Mouse (Mus musculus) heart, embryonic 11.5 days (tissue): ENCODE results near the gene Gpha2. TPM values are rescaled to one million over a fixed set of nuclear protein-coding genes. Genes with fewer than 3 reads are reported as not detected.

Source experiments
- ATAC-seq: fragments of 200-750 bp; cut with Nextera tagmentation; replicated peaks from 2 replicates; pipeline ENCODE4 v1.8.0; 2017; ENCODE audit warnings: moderate library complexity; ENCODE audit not compliant: insufficient number of reproducible peaks, low FRiP score, low TSS enrichment
- H3K27ac ChIP-seq: fragments of 300-500 bp; sonication (generic); 2 replicates; pipeline ENCODE4 v1.5.1; 2014; ENCODE audit warnings: mild to moderate bottlenecking, low read depth, low read length
- H3K27me3 ChIP-seq: fragments of 300-500 bp; sonication (generic); 2 replicates; pipeline ENCODE4 v1.6.1; 2014; ENCODE audit warnings: mild to moderate bottlenecking, low read length, mixed read lengths; ENCODE audit not compliant: control insufficient read depth, insufficient read depth
- H3K36me3 ChIP-seq: fragments of 300-500 bp; sonication (generic); 2 replicates; pipeline ENCODE4 v1.6.1; 2014; ENCODE audit warnings: mild to moderate bottlenecking, low read length, moderate library complexity, mixed read lengths; ENCODE audit not compliant: control insufficient read depth, insufficient read depth
- H3K4me1 ChIP-seq: fragments of 300-500 bp; sonication (generic); 2 replicates; pipeline ENCODE4 v1.6.1; 2014; ENCODE audit warnings: low read length; ENCODE audit not compliant: control insufficient read depth, insufficient read depth
- H3K4me2 ChIP-seq: fragments of 300-500 bp; sonication (generic); 2 replicates; pipeline ENCODE4 v1.6.1; 2014; ENCODE audit warnings: mild to moderate bottlenecking, moderate library complexity
- H3K4me3 ChIP-seq: fragments of 300-500 bp; sonication (generic); 2 replicates; pipeline ENCODE4 v1.5.1; 2014; ENCODE audit warnings: low read depth, low read length
- H3K9ac ChIP-seq: fragments of 300-500 bp; sonication (generic); 2 replicates; pipeline ENCODE4 v1.6.1; 2014; ENCODE audit warnings: mild to moderate bottlenecking, low read depth, low read length, moderate library complexity
- H3K9me3 ChIP-seq: fragments of 300-500 bp; sonication (generic); replicated peaks from 2 replicates; pipeline ENCODE4 v1.6.1; 2016; ENCODE audit warnings: low read length; ENCODE audit not compliant: control insufficient read depth
- WGBS: fragments of 180-500 bp; shearing (Covaris S2); extraction: QIAGEN DNeasy Blood & Tissue Kit; methylation state at CpG from one replicate; pipeline ENCODE4 v1.1.7; 2014; ENCODE audit not compliant: insufficient replicate concordance; 5-methylcytosine and 5-hydroxymethylcytosine counted together
- polyA plus RNA-seq: library from polyadenylated mRNA; unstranded; fragments of >200 nt; fragmentation: Nextera tagmentation; extraction: Ambion mirVana; gene quantifications from 2 replicates; pipeline ENCODE4 v1.2.1, GENCODE M21; 2014

Gene Gpha2
- polyA plus RNA-seq, result 0.29 TPM in 1 of 2 replicates, not detected in the other

DNA sequence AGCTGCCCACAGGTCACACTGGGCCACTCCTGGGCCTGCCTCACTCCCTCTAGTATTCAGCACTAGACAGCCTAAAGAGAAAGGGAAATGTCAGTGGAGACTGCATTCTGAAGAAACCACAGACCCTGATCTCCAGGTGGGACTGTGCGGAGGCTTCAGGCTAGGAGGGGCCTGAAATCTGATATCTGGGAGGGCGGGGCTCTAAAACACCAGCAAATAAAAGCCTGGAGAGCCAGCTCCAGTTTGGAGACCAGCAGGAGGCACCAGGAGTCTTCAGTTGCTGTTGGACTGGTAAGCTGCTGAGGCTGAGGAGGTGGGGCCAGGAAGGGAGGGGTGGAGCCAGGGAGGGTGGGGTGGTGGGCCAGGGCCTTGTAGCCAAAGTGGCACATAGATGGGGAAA is at the start of gene Gpha2:
Gene Gpha2 (plus strand): TSS at position 246 of the 400 bp plus-strand sequence.
- Histone ChIP-seq H3K4me3 (no peak within 1 kb of the TSS), H3K9me3 (no peaks in the 10 kb centered on the region), H3K27ac (no peak within 1 kb of the TSS), H3K27me3 (no peaks in the 10 kb centered on the region; the same call in 1 of the 2 replicates), H3K36me3 (peaks cover 12% of the 10 kb centered on the region), H3K4me1 (no peaks in the 10 kb centered on the region), H3K4me2 (no peak within 1 kb of the TSS), H3K9ac (no peak within 1 kb of the TSS)
- WGBS, result 15% methylated on average over 2 of the region's 2 CpGs
- ATAC-seq, result no peak

DNA sequence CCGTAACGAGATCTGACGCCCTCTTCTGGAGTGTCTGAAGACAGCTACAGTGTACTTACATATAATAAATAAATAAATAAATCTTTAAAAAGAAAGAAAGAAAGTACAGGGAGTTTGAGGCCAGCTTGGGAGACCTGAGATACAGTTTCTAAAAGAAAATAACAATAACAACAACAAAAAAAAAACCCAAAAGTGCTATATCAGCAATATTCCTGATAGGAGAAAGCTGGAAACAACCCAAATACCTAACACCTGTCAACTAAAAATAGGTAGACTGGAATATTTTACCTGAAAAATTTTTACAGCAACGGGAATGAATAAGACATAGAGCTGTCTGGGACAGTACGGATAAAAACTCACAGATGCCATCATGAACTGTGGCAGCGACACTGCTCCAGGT is 47.4 kb upstream of the Gpha2 start:
- Histone ChIP-seq H3K9me3 (no peaks in the 10 kb centered on the region), H3K36me3 (no peaks in the 10 kb centered on the region), H3K27ac (no peak overlapping the region), H3K4me3 (no peak overlapping the region), H3K4me2 (no peak overlapping the region), H3K27me3 (no peaks in the 10 kb centered on the region), H3K4me1 (no peaks in the 10 kb centered on the region), H3K9ac (no peak overlapping the region)
- 83% methylated on average over 6 of the region's 6 CpGs for WGBS
- ATAC-seq, result no peak

DNA sequence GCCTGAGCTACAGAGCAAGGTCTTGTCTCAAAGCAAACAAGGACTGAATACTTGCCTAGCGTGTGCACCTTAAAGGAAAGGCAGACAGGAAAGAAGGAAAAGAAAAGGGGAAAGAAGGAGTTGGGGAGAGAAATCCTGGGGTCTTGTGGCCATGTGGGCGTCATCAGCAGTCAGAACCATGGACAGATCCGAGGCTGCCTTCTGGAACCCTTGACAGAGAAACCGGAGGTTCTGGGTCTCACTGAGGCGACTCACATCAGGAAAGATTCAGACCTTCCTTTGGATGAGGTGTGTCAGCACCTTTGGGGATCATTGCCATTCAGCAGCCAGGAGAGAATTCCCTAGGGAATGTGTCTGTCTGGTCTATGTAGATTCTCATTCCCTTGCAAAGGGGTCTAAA is 44.6 kb upstream of the Gpha2 start:
- Histone ChIP-seq H3K36me3 (no peaks in the 10 kb centered on the region), H3K4me1 (no peaks in the 10 kb centered on the region), H3K9ac (no peak overlapping the region), H3K27me3 (no peaks in the 10 kb centered on the region), H3K4me2 (no peak overlapping the region), H3K4me3 (no peak overlapping the region), H3K27ac (no peak overlapping the region), H3K9me3 (no peaks in the 10 kb centered on the region)
- 17% methylated on average over 5 of the region's 5 CpGs for WGBS
- ATAC-seq, result no peak

DNA sequence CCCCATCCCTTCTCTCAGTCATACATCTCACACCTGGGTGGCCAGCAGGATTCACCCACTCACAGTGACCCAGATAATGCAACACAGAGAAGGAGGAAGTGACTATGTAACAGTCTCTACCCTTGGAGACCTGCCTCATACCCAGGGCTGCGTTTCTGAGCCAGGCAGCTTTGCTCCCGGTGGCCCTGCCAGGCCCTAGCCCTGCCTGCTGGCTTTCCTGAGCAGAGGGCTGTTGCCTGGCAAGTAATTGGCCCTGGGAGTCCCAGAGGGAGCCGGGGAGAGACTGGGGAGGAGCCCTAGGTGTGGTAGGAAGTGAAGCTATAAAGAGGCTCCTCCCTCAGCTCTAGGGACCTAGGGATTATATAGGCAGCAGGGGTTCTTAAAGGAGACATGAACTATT is 43.6 kb upstream of the Gpha2 start:
- no peak overlapping the region for H3K4me3 ChIP-seq
- H3K4me1 ChIP-seq, result no peaks in the 10 kb centered on the region
- no peak overlapping the region for H3K27ac ChIP-seq
- no peaks in the 10 kb centered on the region for H3K36me3 ChIP-seq
- no peak overlapping the region for H3K9ac ChIP-seq
- no peak for ATAC-seq
- H3K27me3 ChIP-seq, result no peaks in the 10 kb centered on the region
- 28% methylated on average over 3 of the region's 3 CpGs for WGBS
- H3K4me2 ChIP-seq, result no peak overlapping the region
- no peaks in the 10 kb centered on the region for H3K9me3 ChIP-seq

DNA sequence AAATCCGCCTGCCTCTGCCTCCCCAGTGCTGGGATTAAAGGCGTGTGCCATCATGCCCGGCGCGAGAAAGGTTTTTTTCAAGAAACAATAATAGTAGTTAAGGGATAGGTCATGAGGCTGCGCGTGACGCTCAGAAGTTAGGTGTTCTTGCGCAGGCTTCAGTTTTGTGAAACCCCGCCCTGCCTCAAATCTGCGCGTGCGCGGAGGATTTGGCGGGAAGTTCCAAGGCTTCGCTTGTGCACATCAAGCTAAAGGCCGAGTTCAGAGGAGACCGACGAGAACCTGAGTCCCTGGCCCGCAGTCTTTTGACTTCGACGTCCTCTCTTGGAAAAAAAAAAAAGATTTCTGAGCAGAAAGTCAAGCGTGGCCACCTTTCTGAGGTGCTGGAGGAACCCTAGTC is 42.0 kb upstream of the Gpha2 start, which contains the start of gene Majin:
Gene Majin (plus strand): TSS at position 258 of the 400 bp plus-strand sequence.
- Histone ChIP-seq H3K36me3 (no peaks in the 10 kb centered on the region), H3K4me3 (no peak within 1 kb of the TSS), H3K27me3 (no peaks in the 10 kb centered on the region), H3K27ac (no peak within 1 kb of the TSS), H3K4me2 (no peak within 1 kb of the TSS), H3K9ac (no peak within 1 kb of the TSS), H3K9me3 (no peaks in the 10 kb centered on the region), H3K4me1 (no peaks in the 10 kb centered on the region)
- ATAC-seq, result no peak
- 76% methylated on average over 23 of the region's 23 CpGs for WGBS

DNA sequence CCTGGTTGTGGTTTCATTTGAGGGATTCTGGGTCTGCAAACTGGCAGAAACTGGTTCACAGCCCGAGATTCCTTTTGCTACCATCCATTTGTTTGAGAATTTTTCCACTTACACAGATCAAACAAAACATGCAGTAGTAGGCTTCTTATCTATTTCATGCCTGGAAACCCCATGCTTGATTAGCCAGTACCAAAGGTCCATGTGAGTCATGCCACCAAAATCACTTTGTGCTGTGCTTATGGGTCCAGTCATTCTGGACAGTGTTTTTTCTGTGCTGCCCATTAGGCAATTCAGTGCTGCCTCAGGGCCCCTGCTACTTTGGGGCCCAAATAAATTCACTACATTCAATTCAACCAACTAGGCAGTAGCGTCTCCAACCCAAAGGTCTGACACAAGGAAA is 21.9 kb upstream of the Gpha2 start:
- H3K4me2 ChIP-seq, result no peak overlapping the region
- no peaks in the 10 kb centered on the region for H3K4me1 ChIP-seq
- H3K9me3 ChIP-seq, result no peaks in the 10 kb centered on the region
- no peak overlapping the region for H3K9ac ChIP-seq
- WGBS, result 71% methylated on average over 2 of the region's 2 CpGs
- H3K27me3 ChIP-seq, result no peaks in the 10 kb centered on the region
- no peak overlapping the region for H3K4me3 ChIP-seq
- ATAC-seq, result no peak
- H3K36me3 ChIP-seq, result no peaks in the 10 kb centered on the region
- H3K27ac ChIP-seq, result no peak overlapping the region

DNA sequence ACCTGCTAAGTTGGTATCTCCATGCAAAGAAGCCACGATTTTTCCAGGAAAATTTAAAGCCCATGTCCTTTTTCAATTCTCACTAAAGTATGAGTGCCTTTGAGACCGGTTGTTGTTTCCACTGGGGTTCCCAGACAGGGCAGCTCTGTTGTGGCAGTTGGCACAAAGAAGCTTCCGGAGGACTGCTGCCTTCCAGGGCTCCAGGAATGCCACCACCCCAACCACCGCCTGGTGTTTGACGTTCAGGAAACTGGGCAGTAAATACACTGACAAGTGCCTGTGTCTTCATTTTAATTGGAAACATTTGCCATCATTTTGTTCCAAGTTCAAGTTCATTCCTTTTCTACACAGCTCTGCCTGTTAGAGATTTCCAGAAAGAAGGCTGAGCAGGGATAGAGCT is 19.5 kb upstream of the Gpha2 start:
- Histone ChIP-seq H3K4me3 (no peak overlapping the region), H3K27ac (no peak overlapping the region), H3K9ac (no peak overlapping the region), H3K4me1 (no peaks in the 10 kb centered on the region), H3K27me3 (no peaks in the 10 kb centered on the region), H3K4me2 (no peak overlapping the region), H3K36me3 (no peaks in the 10 kb centered on the region), H3K9me3 (no peaks in the 10 kb centered on the region)
- 70% methylated on average over 5 of the region's 5 CpGs for WGBS
- ATAC-seq, result no peak

DNA sequence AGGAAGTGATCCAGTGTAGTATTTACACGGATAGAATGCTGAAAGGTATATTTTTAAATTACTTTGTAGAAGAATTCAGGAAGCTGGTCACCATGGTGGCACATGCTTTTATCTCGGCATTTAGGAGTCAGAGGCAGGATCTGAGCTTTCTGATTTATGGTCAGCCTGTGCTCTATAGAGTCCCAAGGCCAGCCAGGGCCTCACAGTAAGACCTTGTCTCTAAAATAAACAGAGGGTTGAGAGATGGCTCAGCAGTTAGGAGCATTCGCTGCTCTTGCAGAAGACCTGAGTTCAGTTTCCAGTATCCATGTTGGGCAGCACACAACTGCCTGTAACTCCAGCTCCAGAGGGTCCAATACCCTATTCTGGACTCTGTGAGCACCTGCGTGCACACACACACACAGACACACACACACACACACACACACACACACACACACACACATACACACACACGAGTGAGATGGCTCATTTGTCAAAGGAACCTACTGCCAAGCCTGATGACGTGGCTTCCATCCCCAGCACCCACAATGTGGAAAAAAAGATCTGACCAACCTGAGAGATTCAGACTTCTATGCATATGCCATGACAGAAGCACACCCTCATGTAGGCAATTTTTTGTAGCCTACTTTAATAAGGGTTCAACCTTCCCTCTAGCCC is 10.0 kb upstream of the Gpha2 start:
- Histone ChIP-seq H3K27ac (no peak overlapping the region), H3K9ac (no peak overlapping the region), H3K36me3 (no peaks in the 10 kb centered on the region), H3K4me1 (no peaks in the 10 kb centered on the region), H3K4me3 (no peak overlapping the region), H3K9me3 (no peaks in the 10 kb centered on the region), H3K27me3 (no peaks in the 10 kb centered on the region), H3K4me2 (no peak overlapping the region)
- no peak for ATAC-seq
- 68% methylated on average over 6 of the region's 6 CpGs for WGBS

DNA sequence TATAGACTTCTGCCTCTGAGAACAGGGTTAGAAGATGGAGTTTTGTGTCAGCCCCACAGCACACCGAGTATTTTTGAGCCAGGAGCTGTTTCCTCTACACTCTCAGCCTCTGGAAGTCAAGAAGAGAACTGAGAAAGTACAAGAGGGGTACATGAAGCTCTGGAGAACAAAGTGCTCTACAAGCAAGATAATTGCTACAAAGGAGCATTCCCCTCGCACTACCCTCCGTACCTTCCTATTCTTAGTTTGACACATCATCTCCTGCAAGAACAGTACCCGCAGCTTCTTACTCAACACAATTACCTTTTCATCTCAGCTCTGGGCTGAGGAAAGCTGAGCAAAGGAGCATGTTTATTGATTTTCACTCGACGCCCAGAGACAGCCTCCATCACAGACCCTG is 7.6 kb upstream of the Gpha2 start:
- H3K4me2 ChIP-seq, result no peak overlapping the region
- H3K36me3 ChIP-seq, result no peaks in the 10 kb centered on the region
- H3K27me3 ChIP-seq, result no peaks in the 10 kb centered on the region; the same call in 1 of the 2 replicates
- no peak overlapping the region for H3K27ac ChIP-seq
- no peaks in the 10 kb centered on the region for H3K4me1 ChIP-seq
- no peak overlapping the region for H3K9ac ChIP-seq
- WGBS, result 59% methylated on average over 6 of the region's 6 CpGs
- no peak for ATAC-seq
- H3K4me3 ChIP-seq, result no peak overlapping the region
- no peaks in the 10 kb centered on the region for H3K9me3 ChIP-seq
